Mouse (Mus musculus) cortical plate, adult 2 months (tissue): Measurements from ENCODE around the gene Axdnd1.

Source experiments
- CTCF ChIP-seq: fragments of 200-500 bp; IDR thresholded peaks from 2 replicates; pipeline ENCODE4 v1.5.1; 2011; ENCODE audit warnings: mild to moderate bottlenecking, control low read depth, low read length; ENCODE audit not compliant: insufficient read depth; ENCODE audit errors: extremely low read depth
- POLR2A ChIP-seq: fragments of 200-500 bp; IDR thresholded peaks from 2 replicates; pipeline ENCODE4 v1.6.1; 2011; ENCODE audit warnings: mild to moderate bottlenecking, low read length, control low read depth; ENCODE audit not compliant: insufficient read depth; ENCODE audit errors: extremely low read depth

- TF ChIP-seq POLR2A = no peak
- no peak for TF ChIP-seq CTCF
These were observed 130.9 kb downstream of the Axdnd1 start for GRCm38 (mm10) chr1:156290016-156290415.
